Mouse (Mus musculus) megakaryocyte, embryonic 14.5 days (primary cell): Measurements from ENCODE around the gene Ltn1.

Source experiments
- FLI1 ChIP-seq: IDR thresholded peaks from 2 replicates; pipeline ENCODE4 v1.6.1; 2012; ENCODE audit warnings: low read length, inconsistent platforms, mixed read lengths
- GATA1 ChIP-seq: IDR thresholded peaks from 3 replicates; pipeline ENCODE4 v1.6.1; 2012; ENCODE audit warnings: mixed read lengths, low read length, inconsistent platforms, borderline replicate concordance

DNA sequence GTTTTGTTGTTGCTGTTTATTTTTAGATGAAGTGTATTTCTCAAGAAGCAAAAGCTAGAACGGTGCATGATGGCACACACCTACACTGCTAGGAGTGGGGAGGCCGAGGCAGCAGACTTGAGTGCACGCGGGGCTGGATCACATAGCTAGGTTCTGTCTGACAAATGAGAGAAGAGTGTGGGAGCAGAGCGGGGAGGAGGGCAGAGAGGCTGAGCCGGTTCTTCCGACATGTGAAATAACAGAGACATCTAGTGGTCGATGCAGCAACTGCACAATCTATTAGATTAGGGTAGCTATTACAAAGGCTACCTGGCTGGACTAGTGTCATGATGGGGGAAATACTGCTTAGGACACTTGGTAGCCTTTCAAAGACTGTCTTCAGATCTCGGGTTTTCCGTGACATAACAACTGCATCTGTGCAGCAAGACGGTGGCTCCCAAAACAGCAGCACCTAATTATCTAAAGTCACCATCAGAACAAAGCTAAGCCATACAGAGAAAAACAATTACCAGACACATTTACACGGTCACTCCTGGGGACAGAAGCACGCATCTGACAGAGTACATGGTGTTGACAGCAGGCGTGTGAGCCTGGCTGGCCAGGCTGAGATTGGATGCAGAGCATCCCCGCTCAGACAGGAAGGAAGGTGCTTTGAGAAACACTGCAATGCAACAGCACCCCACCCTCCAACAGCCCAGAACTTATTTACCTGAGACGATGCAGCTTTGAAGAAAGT is 38.4 kb downstream of the Ltn1 start:
- TF ChIP-seq GATA1 = no peak
- no peak for TF ChIP-seq FLI1
